Mouse (Mus musculus): ENCODE measurements around the gene Sh2d1b1. TPM values are rescaled to one million over a fixed set of nuclear protein-coding genes. Genes with fewer than 3 reads are reported as not detected.

The Sh2d1b1 gene
- polyA plus RNA-seq, 1 experiment from 2014 or later: not detected

DNA sequence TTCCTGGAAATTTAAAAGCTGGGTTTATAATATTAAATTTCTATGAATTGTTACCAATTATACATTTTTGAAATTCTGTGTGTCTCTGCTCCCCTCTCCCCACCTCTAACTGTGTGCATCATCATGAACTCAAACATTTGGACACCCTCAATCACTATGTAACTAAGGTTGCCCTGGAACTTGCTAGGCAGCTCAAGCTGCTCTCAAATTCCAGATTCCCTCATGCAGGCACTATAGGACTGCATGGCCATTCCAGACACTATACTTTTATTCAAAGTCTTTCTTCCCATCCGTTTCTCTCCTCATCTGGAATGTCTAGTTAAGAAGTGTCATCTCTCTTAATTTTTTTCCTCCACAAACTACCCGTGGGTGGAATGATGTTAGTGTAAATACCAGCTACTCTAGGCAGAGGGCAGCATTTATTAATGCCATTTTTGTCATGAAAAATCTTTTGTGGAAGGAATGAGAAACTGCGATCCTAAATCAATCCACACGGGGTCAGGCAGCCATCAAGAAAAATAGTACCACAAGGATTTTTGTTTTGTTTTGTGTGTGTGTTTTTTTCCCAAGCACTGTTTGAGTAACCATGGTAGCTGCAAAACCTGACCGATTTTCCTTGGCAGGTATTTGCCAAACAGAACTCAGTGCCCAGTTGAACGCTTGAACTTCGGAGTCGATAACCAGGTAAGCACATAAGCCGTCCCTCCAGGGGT lies 15.3 kb downstream of the Sh2d1b1 start:
- H3K4me1 ChIP-seq (replicated peaks; ENCODE audit: control insufficient read depth, insufficient read depth, low read length): no peaks in the 10 kb centered on the region
- no peak overlapping the region for H3K9ac ChIP-seq
- H3K9me3 ChIP-seq (ENCODE audit: control insufficient read depth, low read length): no peaks in the 10 kb centered on the region
- 41% methylated on average over 9 of the region's 9 CpGs for WGBS
- ATAC-seq (ENCODE audit: low FRiP score): peak; percentile 76
- H3K4me3 ChIP-seq (replicated peaks; ENCODE audit: low read length): no peak overlapping the region
- no peak overlapping the region for H3K27ac ChIP-seq
- no peaks in the 10 kb centered on the region for H3K36me3 ChIP-seq (replicated peaks; ENCODE audit: control insufficient read depth, insufficient read depth)
- no peaks in the 10 kb centered on the region for H3K27me3 ChIP-seq (ENCODE audit: control insufficient read depth, insufficient read depth, low read length)
- peak; percentile 89 for DNase-seq (ENCODE audit: low spot score)
- no peak overlapping the region for H3K4me2 ChIP-seq (replicated peaks)

DNA sequence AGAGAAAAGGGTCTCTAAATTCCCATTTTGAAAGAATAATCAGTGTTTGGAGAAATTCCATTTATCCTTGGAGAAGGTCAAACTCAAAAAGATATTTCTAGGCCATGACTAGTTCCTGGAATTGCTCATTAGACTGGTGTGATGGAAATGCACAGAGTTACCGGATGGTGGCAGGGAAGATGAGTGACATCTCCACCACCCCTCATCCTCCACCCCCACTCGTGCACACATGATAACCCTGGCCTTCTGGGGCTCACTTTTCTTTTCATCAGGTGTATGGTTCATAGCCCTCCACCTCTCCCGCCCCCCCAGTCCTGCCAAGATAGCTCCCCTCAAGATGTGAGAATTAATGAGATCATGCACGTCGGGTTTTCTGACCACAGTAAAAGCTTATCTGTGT lies 16.1 kb downstream of the Sh2d1b1 start:
- H3K9ac ChIP-seq: no peak overlapping the region
- no peak for DNase-seq (ENCODE audit: low spot score)
- no peak overlapping the region for H3K4me3 ChIP-seq (replicated peaks; ENCODE audit: low read length)
- no peaks in the 10 kb centered on the region for H3K36me3 ChIP-seq (replicated peaks; ENCODE audit: control insufficient read depth, insufficient read depth)
- no peak for ATAC-seq (ENCODE audit: low FRiP score)
- H3K4me1 ChIP-seq (replicated peaks; ENCODE audit: control insufficient read depth, insufficient read depth, low read length): no peaks in the 10 kb centered on the region
- H3K27me3 ChIP-seq (ENCODE audit: control insufficient read depth, insufficient read depth, low read length): no peaks in the 10 kb centered on the region
- H3K27ac ChIP-seq: no peak overlapping the region
- H3K4me2 ChIP-seq (replicated peaks): no peak overlapping the region
- 66% methylated on average over 5 of the region's 5 CpGs for WGBS
- no peaks in the 10 kb centered on the region for H3K9me3 ChIP-seq (ENCODE audit: control insufficient read depth, low read length)

DNA sequence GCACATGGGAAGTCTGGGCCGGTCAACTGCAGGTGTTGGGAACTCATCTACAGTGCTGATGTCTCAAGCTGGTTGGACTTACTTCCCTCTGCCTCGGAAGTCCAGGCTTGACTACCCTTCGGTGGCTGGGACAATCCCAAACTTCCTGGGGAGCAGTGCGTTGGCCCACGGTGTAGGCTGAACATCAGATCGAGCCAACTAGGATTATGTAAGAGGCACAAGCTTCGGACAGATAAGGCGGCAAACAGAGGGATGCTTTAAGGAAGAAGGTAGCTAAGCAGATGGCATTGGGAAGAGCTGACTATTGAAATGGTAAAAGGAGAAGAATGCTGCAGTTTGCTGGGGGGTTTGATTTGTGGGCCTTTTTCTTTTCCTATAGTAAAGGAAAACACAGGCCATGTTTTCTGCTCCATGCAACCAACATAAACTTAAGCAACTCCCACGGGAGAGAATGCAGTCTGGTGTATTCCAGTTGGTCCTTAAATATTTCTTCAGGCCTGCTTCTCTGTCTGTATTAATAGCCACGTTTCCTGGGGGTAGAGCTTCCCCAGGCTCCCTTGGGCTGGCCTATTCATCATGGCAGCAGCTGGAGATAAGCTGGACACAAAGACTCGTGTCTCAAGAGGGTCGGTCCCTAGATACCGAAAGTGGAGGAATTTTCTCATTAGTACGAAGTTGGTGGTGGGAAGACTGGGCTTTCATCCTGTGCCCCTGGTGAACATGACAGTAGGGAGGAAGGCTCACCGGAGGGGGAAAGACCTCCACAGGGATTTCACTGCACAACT lies 17.9 kb downstream of the Sh2d1b1 start:
- 64% methylated on average over 15 of the region's 15 CpGs for WGBS
- no peaks in the 10 kb centered on the region for H3K4me1 ChIP-seq (replicated peaks; ENCODE audit: control insufficient read depth, insufficient read depth, low read length)
- DNase-seq (ENCODE audit: low spot score): no peak
- ATAC-seq (ENCODE audit: low FRiP score): no peak
- H3K4me3 ChIP-seq (replicated peaks; ENCODE audit: low read length): no peak overlapping the region
- no peak overlapping the region for H3K9ac ChIP-seq
- H3K27ac ChIP-seq: no peak overlapping the region
- H3K4me2 ChIP-seq (replicated peaks): no peak overlapping the region
- H3K27me3 ChIP-seq (ENCODE audit: control insufficient read depth, insufficient read depth, low read length): no peaks in the 10 kb centered on the region
- no peaks in the 10 kb centered on the region for H3K36me3 ChIP-seq (replicated peaks; ENCODE audit: control insufficient read depth, insufficient read depth)
- H3K9me3 ChIP-seq (ENCODE audit: control insufficient read depth, low read length): no peaks in the 10 kb centered on the region

DNA sequence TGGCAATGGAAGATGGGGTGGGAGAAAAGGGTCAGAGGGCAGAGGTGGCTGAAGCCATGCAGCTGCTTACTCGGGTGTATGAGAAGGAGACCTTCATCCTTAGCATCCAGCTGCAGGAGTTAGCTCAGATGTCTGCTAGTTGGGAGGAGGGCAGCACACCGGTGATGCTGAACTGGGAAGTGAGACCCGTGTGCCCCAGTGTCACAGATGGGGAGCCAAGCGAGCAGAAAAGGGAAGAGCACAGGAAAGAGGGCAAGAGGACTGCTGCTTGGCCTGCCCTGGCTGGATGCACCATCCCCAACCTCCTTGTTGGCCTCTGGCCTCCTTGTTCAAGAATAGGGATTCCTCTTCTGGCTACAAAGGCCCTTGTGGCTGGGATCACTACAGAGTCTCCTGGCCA lies 22.4 kb downstream of the Sh2d1b1 start:
- H3K27ac ChIP-seq: no peak overlapping the region
- no peak overlapping the region for H3K4me2 ChIP-seq (replicated peaks)
- 90% methylated on average over 4 of the region's 4 CpGs for WGBS
- no peaks in the 10 kb centered on the region for H3K27me3 ChIP-seq (ENCODE audit: control insufficient read depth, insufficient read depth, low read length)
- H3K9ac ChIP-seq: no peak overlapping the region
- H3K36me3 ChIP-seq (replicated peaks; ENCODE audit: control insufficient read depth, insufficient read depth): no peaks in the 10 kb centered on the region
- DNase-seq (ENCODE audit: low spot score) (no peak), ATAC-seq (ENCODE audit: low FRiP score) (no peak)
- no peaks in the 10 kb centered on the region for H3K4me1 ChIP-seq (replicated peaks; ENCODE audit: control insufficient read depth, insufficient read depth, low read length)
- H3K4me3 ChIP-seq (replicated peaks; ENCODE audit: low read length): no peak overlapping the region
- no peaks in the 10 kb centered on the region for H3K9me3 ChIP-seq (ENCODE audit: control insufficient read depth, low read length)

DNA sequence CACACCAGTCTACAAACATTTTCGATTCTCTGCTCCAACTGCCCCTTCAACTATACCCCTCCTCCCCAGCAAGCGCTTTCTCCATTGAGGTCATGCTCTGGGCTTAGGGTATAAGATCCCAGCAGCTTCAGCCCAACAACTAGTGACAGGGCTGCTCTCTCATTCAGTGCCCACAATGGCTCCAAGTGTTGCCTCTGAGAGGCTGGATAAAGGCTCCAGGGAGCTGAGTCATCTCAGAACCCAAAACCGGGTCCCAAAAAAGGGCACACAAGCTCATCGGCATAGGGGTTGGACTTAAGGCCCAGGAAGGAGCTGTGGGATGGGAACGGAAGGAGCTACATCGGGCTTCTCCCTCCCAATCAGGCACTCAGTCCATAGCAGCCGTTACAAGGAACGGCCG lies 24.6 kb downstream of the Sh2d1b1 start:
- no peak for DNase-seq (ENCODE audit: low spot score)
- ATAC-seq (ENCODE audit: low FRiP score): no peak
- Histone ChIP-seq H3K27ac (no peak overlapping the region), H3K4me2 (replicated peaks) (no peak overlapping the region), H3K4me3 (replicated peaks; ENCODE audit: low read length) (no peak overlapping the region), H3K36me3 (replicated peaks; ENCODE audit: control insufficient read depth, insufficient read depth) (no peaks in the 10 kb centered on the region), H3K9ac (no peak overlapping the region), H3K27me3 (ENCODE audit: control insufficient read depth, insufficient read depth, low read length) (no peaks in the 10 kb centered on the region), H3K9me3 (ENCODE audit: control insufficient read depth, low read length) (no peaks in the 10 kb centered on the region), H3K4me1 (replicated peaks; ENCODE audit: control insufficient read depth, insufficient read depth, low read length) (no peaks in the 10 kb centered on the region)
- 97% methylated on average over 9 of the region's 9 CpGs for WGBS

DNA sequence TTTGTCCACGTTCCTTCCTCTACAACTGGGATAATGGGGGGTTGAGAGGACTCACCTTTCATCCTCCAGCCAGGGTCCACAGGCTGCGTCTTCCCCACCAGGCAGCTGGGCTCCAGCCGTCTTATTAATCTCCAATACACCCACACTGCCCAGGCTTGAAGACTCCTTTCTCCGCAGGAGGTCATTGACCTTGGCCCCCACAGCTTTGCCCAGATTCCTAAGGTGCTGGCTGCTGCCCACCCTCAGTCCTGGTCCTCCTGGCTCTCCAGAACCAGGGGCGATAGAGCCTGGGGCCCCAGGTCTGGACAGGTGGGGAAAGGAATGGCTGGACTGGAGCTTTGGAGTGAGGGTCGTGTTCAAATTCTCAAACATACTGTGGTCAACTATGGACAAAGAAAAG lies 25.3 kb downstream of the Sh2d1b1 start:
- no peaks in the 10 kb centered on the region for H3K4me1 ChIP-seq (replicated peaks; ENCODE audit: control insufficient read depth, insufficient read depth, low read length)
- H3K9me3 ChIP-seq (ENCODE audit: control insufficient read depth, low read length): no peaks in the 10 kb centered on the region
- no peak overlapping the region for H3K27ac ChIP-seq
- no peak overlapping the region for H3K4me2 ChIP-seq (replicated peaks)
- H3K27me3 ChIP-seq (ENCODE audit: control insufficient read depth, insufficient read depth, low read length): no peaks in the 10 kb centered on the region
- DNase-seq (ENCODE audit: low spot score) (no peak), ATAC-seq (ENCODE audit: low FRiP score) (no peak)
- 71% methylated on average over 6 of the region's 6 CpGs for WGBS
- no peaks in the 10 kb centered on the region for H3K36me3 ChIP-seq (replicated peaks; ENCODE audit: control insufficient read depth, insufficient read depth)
- no peak overlapping the region for H3K4me3 ChIP-seq (replicated peaks; ENCODE audit: low read length)
- H3K9ac ChIP-seq: no peak overlapping the region

DNA sequence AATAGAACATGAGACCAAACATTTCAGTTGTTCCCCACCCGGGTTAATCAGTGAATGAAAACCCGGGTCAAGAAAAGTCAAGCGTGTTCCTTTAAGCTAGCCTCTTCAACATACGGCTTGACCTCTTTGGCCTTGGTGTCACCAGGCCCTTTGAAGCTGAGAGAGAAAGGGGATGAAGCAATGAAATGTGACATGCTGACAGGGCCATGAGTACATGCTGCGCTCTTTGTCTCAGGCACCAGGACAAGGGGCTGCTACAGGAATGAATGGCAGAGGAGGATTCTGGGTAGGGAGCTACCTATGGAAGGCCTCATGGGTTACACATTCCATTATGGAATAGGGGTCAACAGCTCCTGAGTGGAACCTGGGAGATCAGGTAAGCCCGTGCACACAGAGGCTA lies 26.0 kb downstream of the Sh2d1b1 start:
- Histone ChIP-seq H3K4me2 (replicated peaks) (no peak overlapping the region), H3K27me3 (ENCODE audit: control insufficient read depth, insufficient read depth, low read length) (no peaks in the 10 kb centered on the region), H3K4me3 (replicated peaks; ENCODE audit: low read length) (no peak overlapping the region), H3K4me1 (replicated peaks; ENCODE audit: control insufficient read depth, insufficient read depth, low read length) (no peaks in the 10 kb centered on the region), H3K27ac (no peak overlapping the region), H3K9me3 (ENCODE audit: control insufficient read depth, low read length) (no peaks in the 10 kb centered on the region), H3K9ac (no peak overlapping the region), H3K36me3 (replicated peaks; ENCODE audit: control insufficient read depth, insufficient read depth) (no peaks in the 10 kb centered on the region)
- no peak for ATAC-seq (ENCODE audit: low FRiP score)
- DNase-seq (ENCODE audit: low spot score): no peak
- 34% methylated on average over 6 of the region's 6 CpGs for WGBS

DNA sequence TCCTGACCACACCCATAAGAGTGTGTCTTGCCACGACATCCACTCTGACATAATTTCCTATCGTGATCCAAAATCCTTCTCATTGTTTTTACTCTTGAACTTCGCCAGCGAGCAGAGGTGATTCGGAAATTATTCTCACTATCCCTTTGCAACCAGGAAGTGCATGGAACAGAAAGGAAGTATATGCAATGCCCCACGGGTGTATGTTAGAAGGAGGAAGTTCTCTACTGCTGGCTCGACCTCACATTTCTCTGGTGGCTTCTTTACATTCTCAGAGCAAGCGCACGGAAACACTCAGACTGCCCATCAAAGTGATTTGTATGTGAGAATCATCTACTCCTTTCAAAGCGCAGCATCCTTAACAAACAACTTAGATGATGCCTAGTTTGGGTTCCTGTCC lies 27.9 kb downstream of the Sh2d1b1 start:
- H3K36me3 ChIP-seq (replicated peaks; ENCODE audit: control insufficient read depth, insufficient read depth): no peaks in the 10 kb centered on the region
- no peak overlapping the region for H3K4me3 ChIP-seq (replicated peaks; ENCODE audit: low read length)
- no peak overlapping the region for H3K27ac ChIP-seq
- H3K9me3 ChIP-seq (ENCODE audit: control insufficient read depth, low read length): no peaks in the 10 kb centered on the region
- H3K27me3 ChIP-seq (ENCODE audit: control insufficient read depth, insufficient read depth, low read length): no peaks in the 10 kb centered on the region
- no peaks in the 10 kb centered on the region for H3K4me1 ChIP-seq (replicated peaks; ENCODE audit: control insufficient read depth, insufficient read depth, low read length)
- 93% methylated on average over 10 of the region's 10 CpGs for WGBS
- no peak overlapping the region for H3K9ac ChIP-seq
- no peak for DNase-seq (ENCODE audit: low spot score)
- ATAC-seq (ENCODE audit: low FRiP score): no peak
- H3K4me2 ChIP-seq (replicated peaks): no peak overlapping the region

DNA sequence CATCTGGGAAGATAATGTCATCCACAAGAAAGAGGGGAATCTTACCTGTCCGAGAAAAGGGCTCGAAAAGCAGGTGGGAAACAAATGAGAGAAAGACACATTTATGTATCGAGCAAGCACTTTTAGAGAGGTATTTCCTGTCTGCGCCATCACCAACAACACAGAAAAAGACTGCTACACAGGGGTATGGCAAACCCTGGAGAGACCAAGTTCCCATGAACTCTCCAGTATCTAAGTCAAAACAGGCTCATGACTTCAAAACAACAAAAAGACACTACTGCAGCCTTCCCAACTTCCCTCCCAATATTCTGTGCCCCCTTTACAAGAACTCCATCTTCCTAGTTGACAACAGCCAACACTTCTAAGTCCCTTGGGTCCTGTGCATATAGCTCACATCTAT lies 29.1 kb downstream of the Sh2d1b1 start, which contains the start of gene Gm7694:
Gm7694 (minus strand) TSS at position 101 of the 400 bp plus-strand sequence.
- H3K9ac ChIP-seq: no peak within 1 kb of the TSS
- 93% methylated on average over 4 of the region's 4 CpGs for WGBS

More for the DNA sequence above, 29.1 kb downstream of the Sh2d1b1 start, which contains the start of gene Gm7694:
- Histone ChIP-seq H3K4me1 (replicated peaks; ENCODE audit: control insufficient read depth, insufficient read depth, low read length) (no peaks in the 10 kb centered on the region), H3K36me3 (replicated peaks; ENCODE audit: control insufficient read depth, insufficient read depth) (no peaks in the 10 kb centered on the region), H3K9me3 (ENCODE audit: control insufficient read depth, low read length) (no peaks in the 10 kb centered on the region), H3K27ac (no peak within 1 kb of the TSS), H3K4me2 (replicated peaks) (no peak within 1 kb of the TSS), H3K4me3 (replicated peaks; ENCODE audit: low read length) (no peak within 1 kb of the TSS), H3K27me3 (ENCODE audit: control insufficient read depth, insufficient read depth, low read length) (no peaks in the 10 kb centered on the region)
- DNase-seq (ENCODE audit: low spot score) (no peak), ATAC-seq (ENCODE audit: low FRiP score) (no peak)
